Mouse (Mus musculus) ES-Bruce4 (cell line): ENCODE results near the gene Chic2. TPM values are rescaled to one million over a fixed set of nuclear protein-coding genes. Genes with fewer than 3 reads are reported as not detected.
A peak's percentile ranks its signal among the peaks of the same experiment; 100 is the strongest.

Source experiments
- H3K27ac ChIP-seq: 2 replicates; pipeline ENCODE4 v1.5.1; 2012; ENCODE audit warnings: low read length, inconsistent platforms; ENCODE audit not compliant: insufficient read depth
- H3K27me3 ChIP-seq: 2 replicates; pipeline ENCODE4 v1.6.1; 2012; ENCODE audit warnings: mild to moderate bottlenecking, low read length, inconsistent platforms; ENCODE audit not compliant: control insufficient read depth, poor library complexity, insufficient read depth, severe bottlenecking
- H3K36me3 ChIP-seq: 2 replicates; pipeline ENCODE4 v1.6.1; 2012; ENCODE audit warnings: inconsistent platforms, mild to moderate bottlenecking, low read length, moderate library complexity; ENCODE audit not compliant: control insufficient read depth, poor library complexity, insufficient read depth, severe bottlenecking
- H3K4me1 ChIP-seq: one replicate; pipeline ENCODE4 v1.8.1; 2011; ENCODE audit warnings: low read length; ENCODE audit not compliant: control insufficient read depth, insufficient read depth
- H3K4me3 ChIP-seq: 2 replicates; pipeline ENCODE4 v1.5.1; 2011; ENCODE audit warnings: low read depth, mild to moderate bottlenecking, low read length
- H3K9ac ChIP-seq: 2 replicates; pipeline ENCODE4 v1.6.1; 2012; ENCODE audit warnings: low read depth, mild to moderate bottlenecking, inconsistent platforms; ENCODE audit not compliant: poor library complexity, severe bottlenecking
- H3K9me3 ChIP-seq: replicated peaks from 2 replicates; pipeline ENCODE4 v1.6.1; 2012; ENCODE audit warnings: mild to moderate bottlenecking, low read length, inconsistent platforms; ENCODE audit not compliant: control insufficient read depth, poor library complexity, insufficient read depth, severe bottlenecking
- CTCF ChIP-seq: IDR thresholded peaks from one replicate; pipeline ENCODE4 v1.8.1; 2011; ENCODE audit warnings: low read depth, low read length
- EP300 ChIP-seq: IDR thresholded peaks from 2 replicates; pipeline ENCODE4 v1.6.1; 2011; ENCODE audit warnings: low read depth, low read length; ENCODE audit not compliant: insufficient read depth
- POLR2A ChIP-seq: IDR thresholded peaks from one replicate; pipeline ENCODE4 v1.8.1; 2011; ENCODE audit warnings: low read length; ENCODE audit not compliant: insufficient read depth
- polyA plus RNA-seq: library from polyadenylated mRNA; stranded (reverse); fragments of >200 nt; gene quantifications from 2 replicates; pipeline ENCODE4 v1.2.4, GENCODE M21; 2011; ENCODE audit warnings: low read depth; ENCODE audit not compliant: missing spikeins, insufficient read depth, insufficient read length

Gene Chic2
- 21.7 and 23.7 TPM in 2 replicates for polyA plus RNA-seq

GRCm38 (mm10) chr5:75044310-75044904 is at the start of gene Chic2:
Gene Chic2, minus strand, starts transcription at chr5:75044774.
- peaks cover 4% of the 10 kb centered on the region; the same call in 1 of the 2 replicates for H3K9me3 ChIP-seq
- no peaks in the 10 kb centered on the region for H3K27me3 ChIP-seq
- no peaks in the 10 kb centered on the region for H3K4me1 ChIP-seq
- H3K27ac ChIP-seq: 0 out of 2 replicates have a peak within 1 kb of the TSS, but pooled peaks have one; percentile 12
- H3K9ac ChIP-seq: peak within 1 kb of the TSS; percentile 100
- peak within 1 kb of the TSS; percentile 86 for H3K4me3 ChIP-seq
- TF ChIP-seq CTCF: no peak
- TF ChIP-seq EP300: no peak
- TF ChIP-seq POLR2A: no peak
- H3K36me3 ChIP-seq: no peaks in the 10 kb centered on the region

- Histone ChIP-seq H3K36me3 (no peaks in the 10 kb centered on the region), H3K9me3 (no peaks in the 10 kb centered on the region), H3K4me3 (no peak overlapping the region), H3K4me1 (peaks cover 6% of the 10 kb centered on the region), H3K27me3 (peaks cover 10% of the 10 kb centered on the region), H3K9ac (no peak overlapping the region), H3K27ac (no peak overlapping the region)
- TF ChIP-seq POLR2A (no peak), CTCF (no peak), EP300 (no peak)
Measured at GRCm38 (mm10) chr5:75085906-75086305, 41.3 kb upstream of the Chic2 start.

GRCm38 (mm10) chr5:75085521-75085875 is 40.9 kb upstream of the Chic2 start:
- Histone ChIP-seq H3K27ac (no peak overlapping the region), H3K9ac (no peak overlapping the region), H3K36me3 (no peaks in the 10 kb centered on the region), H3K4me3 (no peak overlapping the region), H3K9me3 (no peaks in the 10 kb centered on the region), H3K27me3 (peaks cover 10% of the 10 kb centered on the region), H3K4me1 (peaks cover 6% of the 10 kb centered on the region)
- no peak for TF ChIP-seq CTCF
- no peak for TF ChIP-seq EP300
- TF ChIP-seq POLR2A: no peak

- peaks cover 10% of the 10 kb centered on the region for H3K27me3 ChIP-seq
- no peak overlapping the region for H3K9ac ChIP-seq
- TF ChIP-seq CTCF (no peak), EP300 (peak; percentile 61; the same call in 1 of the 2 replicates)
- no peaks in the 10 kb centered on the region for H3K36me3 ChIP-seq
- H3K4me1 ChIP-seq: peaks cover 6% of the 10 kb centered on the region
- no peak overlapping the region for H3K27ac ChIP-seq
- no peak overlapping the region; the same call in 1 of the 2 replicates for H3K4me3 ChIP-seq
- H3K9me3 ChIP-seq: no peaks in the 10 kb centered on the region
Measured at GRCm38 (mm10) chr5:75084871-75085520, 40.4 kb upstream of the Chic2 start.

GRCm38 (mm10) chr5:75084393-75084870 is 39.9 kb upstream of the Chic2 start:
- peaks cover 10% of the 10 kb centered on the region for H3K27me3 ChIP-seq
- H3K9ac ChIP-seq: no peak overlapping the region
- no peak overlapping the region for H3K27ac ChIP-seq
- peaks cover 6% of the 10 kb centered on the region for H3K4me1 ChIP-seq
- no peaks in the 10 kb centered on the region for H3K9me3 ChIP-seq
- no peak for TF ChIP-seq POLR2A
- TF ChIP-seq EP300: no peak
- no peak for TF ChIP-seq CTCF
- H3K4me3 ChIP-seq: no peak overlapping the region; the same call in 1 of the 2 replicates
- H3K36me3 ChIP-seq: no peaks in the 10 kb centered on the region

GRCm38 (mm10) chr5:75083591-75084392 is 39.2 kb upstream of the Chic2 start:
- TF ChIP-seq POLR2A: no peak
- TF ChIP-seq CTCF: no peak
- Histone ChIP-seq H3K36me3 (no peaks in the 10 kb centered on the region), H3K9ac (no peak overlapping the region), H3K27ac (no peak overlapping the region), H3K4me3 (no peak overlapping the region), H3K27me3 (peaks cover 10% of the 10 kb centered on the region), H3K9me3 (no peaks in the 10 kb centered on the region), H3K4me1 (peaks cover 6% of the 10 kb centered on the region)
